Mouse (Mus musculus): ENCODE data around the gene Hepacam2. TPM values are rescaled to one million over a fixed set of nuclear protein-coding genes. Genes with fewer than 3 reads are reported as not detected.
A peak's percentile ranks its signal among the peaks of the same experiment; 100 is the strongest.
"Not testable (repeated sequence)": the region's sequence is repeated elsewhere in the genome, so short reads cannot be mapped to it uniquely, and the experiment has no call there.

The Hepacam2 gene
- polyA plus RNA-seq (2015; fragmentation: Nextera tagmentation; extraction: Ambion mirVana), result 0.08 and 0.28 TPM in 2 replicates

- Histone ChIP-seq H3K27me3 (peaks cover 4% of the 10 kb centered on the region; the same call in 1 of the 2 replicates), H3K36me3 (no peaks in the 10 kb centered on the region), H3K9ac (peak within 1 kb of the TSS; percentile 67), H3K9me3 (replicated peaks) (no peaks in the 10 kb centered on the region), H3K4me2 (peak within 1 kb of the TSS; percentile 91), H3K4me3 (peak within 1 kb of the TSS; percentile 91), H3K4me1 (replicated peaks) (peaks cover 7% of the 10 kb centered on the region; the same call in 1 of the 2 replicates), H3K27ac (no peak within 1 kb of the TSS)
- ATAC-seq (replicated peaks; ENCODE audit: insufficient number of reproducible peaks, insufficient read depth, low FRiP score, low read depth), result peak; percentile 99
- under 1% methylated on average over 28 of the region's 28 CpGs for WGBS
Observed at GRCm38 (mm10) chr6:3498162-3498848, at the start of gene Hepacam2, which contains the start of gene Vps50. Gene Hepacam2 (minus strand): TSS chr6:3498298. Gene Vps50 (plus strand): TSS chr6:3498382.

GRCm38 (mm10) chr6:3544970-3545369 lies 46.9 kb upstream of the Hepacam2 start:
- no peak overlapping the region for H3K4me3 ChIP-seq
- no peaks in the 10 kb centered on the region for H3K27me3 ChIP-seq
- H3K9me3 ChIP-seq (replicated peaks), result no peaks in the 10 kb centered on the region
- ATAC-seq (replicated peaks; ENCODE audit: insufficient number of reproducible peaks, insufficient read depth, low FRiP score, low read depth), result no peak
- no peaks in the 10 kb centered on the region for H3K4me1 ChIP-seq (replicated peaks)
- WGBS, result 88% methylated on average over 1 of the region's 1 CpGs
- no peak overlapping the region for H3K9ac ChIP-seq
- no peak overlapping the region for H3K4me2 ChIP-seq
- no peak overlapping the region for H3K27ac ChIP-seq
- H3K36me3 ChIP-seq, result peaks cover 7% of the 10 kb centered on the region; the same call in 1 of the 2 replicates

GRCm38 (mm10) chr6:3543862-3544261 lies 45.8 kb upstream of the Hepacam2 start:
- Histone ChIP-seq H3K36me3 (peaks cover 7% of the 10 kb centered on the region; the same call in 1 of the 2 replicates), H3K27ac (no peak overlapping the region), H3K4me1 (replicated peaks) (no peaks in the 10 kb centered on the region; the same call in 1 of the 2 replicates), H3K9me3 (replicated peaks) (no peaks in the 10 kb centered on the region), H3K9ac (no peak overlapping the region), H3K4me2 (no peak overlapping the region), H3K27me3 (no peaks in the 10 kb centered on the region), H3K4me3 (no peak overlapping the region)
- 88% methylated on average over 4 of the region's 4 CpGs for WGBS
- ATAC-seq (replicated peaks; ENCODE audit: insufficient number of reproducible peaks, insufficient read depth, low FRiP score, low read depth), result no peak

GRCm38 (mm10) chr6:3539470-3539869 lies 41.4 kb upstream of the Hepacam2 start:
- Histone ChIP-seq H3K4me3 (no peak overlapping the region), H3K4me1 (replicated peaks) (no peaks in the 10 kb centered on the region; the same call in 1 of the 2 replicates), H3K36me3 (no peaks in the 10 kb centered on the region), H3K9ac (no peak overlapping the region), H3K27me3 (no peaks in the 10 kb centered on the region), H3K4me2 (no peak overlapping the region), H3K27ac (peak overlapping the region; percentile 27; the same call in 1 of the 2 replicates), H3K9me3 (replicated peaks) (no peaks in the 10 kb centered on the region)
- ATAC-seq (replicated peaks; ENCODE audit: insufficient number of reproducible peaks, insufficient read depth, low FRiP score, low read depth), result no peak
- WGBS, result 48% methylated on average over 2 of the region's 2 CpGs

GRCm38 (mm10) chr6:3536048-3536447 lies 38.0 kb upstream of the Hepacam2 start:
- WGBS, result 70% methylated on average over 1 of the region's 1 CpGs

GRCm38 (mm10) chr6:3531445-3531844 lies 33.3 kb upstream of the Hepacam2 start:
- no peak for ATAC-seq (replicated peaks; ENCODE audit: insufficient number of reproducible peaks, insufficient read depth, low FRiP score, low read depth)
- Histone ChIP-seq H3K9me3 (replicated peaks) (no peaks in the 10 kb centered on the region), H3K4me2 (no peak overlapping the region), H3K27ac (no peak overlapping the region), H3K36me3 (no peaks in the 10 kb centered on the region), H3K4me1 (replicated peaks) (no peaks in the 10 kb centered on the region), H3K9ac (no peak overlapping the region), H3K4me3 (no peak overlapping the region), H3K27me3 (no peaks in the 10 kb centered on the region)
- WGBS, result 87% methylated on average over 5 of the region's 5 CpGs

More at GRCm38 (mm10) chr6:3536048-3536447, 38.0 kb upstream of the Hepacam2 start:
- H3K4me2 ChIP-seq, result no peak overlapping the region
- H3K4me3 ChIP-seq, result no peak overlapping the region
- H3K9ac ChIP-seq, result no peak overlapping the region
- no peaks in the 10 kb centered on the region for H3K9me3 ChIP-seq (replicated peaks)
- no peaks in the 10 kb centered on the region for H3K27me3 ChIP-seq
- H3K4me1 ChIP-seq (replicated peaks), result no peaks in the 10 kb centered on the region; the same call in 1 of the 2 replicates
- ATAC-seq (replicated peaks; ENCODE audit: insufficient number of reproducible peaks, insufficient read depth, low FRiP score, low read depth), result no peak
- no peak overlapping the region for H3K27ac ChIP-seq
- no peaks in the 10 kb centered on the region for H3K36me3 ChIP-seq

GRCm38 (mm10) chr6:3528198-3528597 lies 30.1 kb upstream of the Hepacam2 start:
- WGBS, result 84% methylated on average over 4 of the region's 4 CpGs
- H3K4me2 ChIP-seq, result no peak overlapping the region
- H3K27ac ChIP-seq, result no peak overlapping the region

GRCm38 (mm10) chr6:3512611-3513010 lies 14.5 kb upstream of the Hepacam2 start:
- H3K4me2 ChIP-seq, result no peak overlapping the region
- H3K27me3 ChIP-seq, result no peaks in the 10 kb centered on the region
- H3K9ac ChIP-seq, result no peak overlapping the region
- H3K36me3 ChIP-seq, result no peaks in the 10 kb centered on the region
- WGBS, result 44% methylated on average over 3 of the region's 3 CpGs
- no peak overlapping the region for H3K27ac ChIP-seq
- ATAC-seq (replicated peaks; ENCODE audit: insufficient number of reproducible peaks, insufficient read depth, low FRiP score, low read depth), result no peak
- H3K9me3 ChIP-seq (replicated peaks), result no peaks in the 10 kb centered on the region
- no peak overlapping the region for H3K4me3 ChIP-seq
- H3K4me1 ChIP-seq (replicated peaks), result no peaks in the 10 kb centered on the region

More at GRCm38 (mm10) chr6:3528198-3528597, 30.1 kb upstream of the Hepacam2 start:
- H3K9me3 ChIP-seq (replicated peaks), result no peaks in the 10 kb centered on the region
- H3K4me1 ChIP-seq (replicated peaks), result no peaks in the 10 kb centered on the region
- no peak for ATAC-seq (replicated peaks; ENCODE audit: insufficient number of reproducible peaks, insufficient read depth, low FRiP score, low read depth)
- H3K27me3 ChIP-seq, result no peaks in the 10 kb centered on the region
- H3K4me3 ChIP-seq, result no peak overlapping the region
- no peaks in the 10 kb centered on the region for H3K36me3 ChIP-seq
- H3K9ac ChIP-seq, result no peak overlapping the region

- no peaks in the 10 kb centered on the region for H3K9me3 ChIP-seq (replicated peaks)
- H3K27me3 ChIP-seq, result no peaks in the 10 kb centered on the region
- no peak for ATAC-seq (replicated peaks; ENCODE audit: insufficient number of reproducible peaks, insufficient read depth, low FRiP score, low read depth)
- no peak overlapping the region for H3K4me2 ChIP-seq
- 64% methylated on average over 11 of the region's 11 CpGs for WGBS
- H3K9ac ChIP-seq, result no peak overlapping the region
- no peaks in the 10 kb centered on the region for H3K36me3 ChIP-seq
- no peak overlapping the region for H3K4me3 ChIP-seq
- H3K4me1 ChIP-seq (replicated peaks), result no peaks in the 10 kb centered on the region
- H3K27ac ChIP-seq, result no peak overlapping the region
Observed at GRCm38 (mm10) chr6:3511612-3512011, 13.5 kb upstream of the Hepacam2 start.

GRCm38 (mm10) chr6:3511116-3511515 lies 13.0 kb upstream of the Hepacam2 start:
- WGBS, result 81% methylated on average over 10 of the region's 10 CpGs
- H3K27ac ChIP-seq, result no peak overlapping the region
- no peak overlapping the region for H3K4me2 ChIP-seq
- no peaks in the 10 kb centered on the region for H3K27me3 ChIP-seq
- no peaks in the 10 kb centered on the region for H3K36me3 ChIP-seq
- no peaks in the 10 kb centered on the region for H3K9me3 ChIP-seq (replicated peaks)
- H3K4me3 ChIP-seq, result no peak overlapping the region
- no peaks in the 10 kb centered on the region for H3K4me1 ChIP-seq (replicated peaks)
- no peak overlapping the region for H3K9ac ChIP-seq
- ATAC-seq (replicated peaks; ENCODE audit: insufficient number of reproducible peaks, insufficient read depth, low FRiP score, low read depth), result no peak

- H3K9me3 ChIP-seq (replicated peaks), result no peaks in the 10 kb centered on the region
- no peak overlapping the region for H3K9ac ChIP-seq
- no peaks in the 10 kb centered on the region for H3K27me3 ChIP-seq
- H3K36me3 ChIP-seq, result no peaks in the 10 kb centered on the region
- H3K27ac ChIP-seq, result no peak overlapping the region
- no peak overlapping the region for H3K4me2 ChIP-seq
- no peaks in the 10 kb centered on the region for H3K4me1 ChIP-seq (replicated peaks)
- 27% methylated on average over 2 of the region's 2 CpGs for WGBS
- no peak overlapping the region for H3K4me3 ChIP-seq
- ATAC-seq (replicated peaks; ENCODE audit: insufficient number of reproducible peaks, insufficient read depth, low FRiP score, low read depth), result no peak
Observed at GRCm38 (mm10) chr6:3509782-3510181, 11.7 kb upstream of the Hepacam2 start.

GRCm38 (mm10) chr6:3508151-3508550 lies 10.1 kb upstream of the Hepacam2 start:
- not testable (repeated sequence) for H3K27ac ChIP-seq; H3K4me1 ChIP-seq (replicated peaks); H3K36me3 ChIP-seq; H3K4me2 ChIP-seq; H3K9ac ChIP-seq; H3K4me3 ChIP-seq; H3K9me3 ChIP-seq (replicated peaks); ATAC-seq (replicated peaks; ENCODE audit: insufficient number of reproducible peaks, insufficient read depth, low FRiP score, low read depth); H3K27me3 ChIP-seq
- WGBS, result 82% methylated on average over 2 of the region's 2 CpGs

All from heart, embryonic 15.5 days (tissue).